Mouse (Mus musculus) lung, postnatal 10 days (tissue): ENCODE results near the gene Gm34302.
"Not testable (repeated sequence)": the region's sequence is repeated elsewhere in the genome, so short reads cannot be mapped to it uniquely, and the experiment has no call there.

Source experiments
- DNase-seq: peaks from one replicate; pipeline ENCODE4 v3.0.0; 2021

Gm34302 gene

DNA sequence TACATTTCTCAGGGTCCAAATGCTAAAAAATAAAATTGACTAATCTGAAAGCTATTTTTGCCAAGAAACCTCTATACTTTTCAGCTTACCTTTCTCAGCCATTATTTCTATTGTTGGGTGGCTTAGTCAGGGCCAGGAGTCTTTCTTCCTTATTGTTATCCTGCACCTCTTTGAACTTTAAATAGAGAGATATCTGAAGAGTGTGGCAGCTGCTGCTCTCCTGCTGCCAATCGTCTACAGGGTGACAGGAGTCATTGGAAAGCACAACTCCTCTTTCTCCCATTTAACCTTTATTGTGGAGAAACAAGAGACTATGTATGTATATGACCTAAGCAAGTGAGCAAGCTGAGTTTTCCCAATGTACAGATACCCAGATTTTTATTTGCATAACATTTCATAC is at the start of gene Gm34302:
TSS of gene Gm34302 (minus strand) at position 154 of the 400 bp plus-strand sequence.
- DNase-seq, result no peak

DNA sequence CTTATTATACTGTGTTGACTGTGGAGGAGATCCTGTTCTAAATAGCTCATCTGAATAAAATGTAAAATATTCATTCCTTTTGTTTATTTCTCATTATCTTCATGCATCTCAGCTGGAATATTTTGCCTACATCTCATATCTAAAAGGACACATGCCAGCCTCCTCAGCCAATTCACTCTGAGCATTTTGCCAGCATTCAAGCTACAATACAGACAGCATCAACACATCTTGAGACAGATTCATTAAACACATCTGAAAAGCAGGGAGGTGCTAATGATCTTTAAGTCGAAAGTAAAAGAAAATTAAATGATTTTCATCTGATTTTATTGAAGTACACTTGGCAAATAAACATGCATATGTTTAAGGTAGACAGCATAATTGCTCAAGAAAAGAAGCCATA is 48.2 kb upstream of the Gm34302 start:
- DNase-seq, result no peak

DNA sequence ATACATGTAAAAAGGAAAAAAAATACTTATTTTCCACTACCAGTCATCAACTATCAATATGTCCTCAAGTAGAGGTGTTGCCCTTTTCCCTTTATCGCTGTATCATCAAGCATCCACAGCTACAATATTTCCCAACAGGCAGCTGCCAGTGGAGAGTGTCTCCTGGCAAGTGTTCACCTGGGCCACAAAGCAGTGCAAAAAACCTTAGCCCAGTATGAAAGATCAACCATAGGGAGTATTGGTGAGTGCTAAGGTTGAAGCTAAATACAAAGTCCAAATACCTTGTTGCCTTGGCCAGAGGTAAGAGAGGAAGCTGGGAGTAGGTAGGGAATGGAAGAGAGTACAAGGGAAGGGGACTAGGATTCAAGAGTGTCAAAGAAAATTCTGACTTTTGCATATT is 34.0 kb upstream of the Gm34302 start:
- no peak for DNase-seq

DNA sequence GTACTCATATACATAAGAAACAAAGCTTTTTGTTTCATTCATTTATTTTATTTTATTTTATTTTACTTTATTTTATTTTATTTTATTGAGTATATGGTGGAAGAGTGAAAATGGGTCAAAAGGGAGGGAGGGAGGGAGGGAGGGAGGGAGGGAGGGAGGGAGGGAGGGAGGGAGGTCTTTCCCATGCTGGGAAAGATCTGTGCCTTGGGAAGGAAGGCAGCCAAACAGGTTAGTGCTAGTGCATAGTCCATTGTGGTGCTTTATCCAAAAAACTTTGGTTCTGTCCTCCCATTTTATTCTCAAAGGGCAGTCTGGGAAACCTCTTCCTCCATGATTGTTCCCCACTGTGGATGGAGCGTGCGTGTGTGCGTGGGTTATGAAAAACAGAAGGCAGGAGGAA is 32.6 kb upstream of the Gm34302 start:
- DNase-seq, result not testable (repeated sequence)

DNA sequence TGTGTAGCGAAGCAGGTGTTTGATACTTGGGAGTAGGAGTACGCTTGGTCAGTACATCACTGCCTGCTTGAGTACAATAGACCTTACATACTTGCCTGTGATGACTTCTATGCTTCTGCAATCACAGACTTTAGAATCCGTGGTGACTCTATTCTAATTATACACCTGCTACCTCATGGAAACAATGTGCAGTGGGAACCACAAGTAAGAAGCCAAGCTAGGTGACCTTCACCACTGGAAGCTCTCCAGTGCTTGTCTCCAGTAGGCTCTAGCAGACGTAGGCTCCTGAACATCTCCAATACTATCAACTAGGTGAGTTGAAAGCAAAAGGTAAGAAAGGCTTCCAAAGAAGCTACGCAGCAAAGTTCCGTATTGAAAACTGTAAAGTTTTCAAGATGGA is 27.6 kb upstream of the Gm34302 start:
- DNase-seq, result no peak

DNA sequence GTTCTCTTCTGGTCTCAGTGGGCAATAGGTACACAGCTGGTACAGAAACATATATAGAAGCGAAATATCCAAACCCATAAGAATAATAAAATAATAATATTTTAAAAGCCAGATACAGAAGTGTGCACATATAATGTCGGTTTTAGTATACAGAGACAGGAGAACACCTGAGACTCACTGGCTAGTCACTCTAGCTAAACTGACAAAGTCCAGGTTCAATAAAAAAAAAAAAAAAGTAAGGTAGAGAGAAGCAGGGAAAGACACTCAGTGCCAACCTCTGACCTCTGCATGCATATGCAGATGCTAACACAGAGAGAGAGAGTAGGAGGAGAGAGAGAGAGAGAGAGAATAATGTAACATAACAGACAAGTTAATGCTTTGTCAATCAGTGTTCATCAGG is 25.8 kb upstream of the Gm34302 start:
- no peak for DNase-seq

DNA sequence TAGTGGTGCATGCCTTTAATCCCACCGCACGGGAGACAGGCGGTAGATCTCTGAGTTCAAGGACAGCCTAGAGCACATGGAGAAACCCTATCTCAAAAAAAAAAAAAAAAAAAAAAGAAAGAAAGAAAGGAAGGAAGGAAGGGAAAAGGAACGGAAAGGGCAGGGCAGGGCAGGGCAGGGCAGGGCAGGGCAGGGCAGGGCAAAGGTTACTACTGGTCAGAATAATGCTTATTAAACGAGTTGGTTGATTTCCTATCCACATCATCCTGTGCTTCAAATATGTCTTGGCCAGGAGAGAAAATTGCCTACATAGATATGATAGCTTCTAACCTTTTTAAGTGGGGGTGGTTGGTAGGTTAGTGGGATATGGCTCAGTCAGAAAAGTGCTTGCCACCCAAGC is 25.2 kb upstream of the Gm34302 start:
- DNase-seq, result no peak

DNA sequence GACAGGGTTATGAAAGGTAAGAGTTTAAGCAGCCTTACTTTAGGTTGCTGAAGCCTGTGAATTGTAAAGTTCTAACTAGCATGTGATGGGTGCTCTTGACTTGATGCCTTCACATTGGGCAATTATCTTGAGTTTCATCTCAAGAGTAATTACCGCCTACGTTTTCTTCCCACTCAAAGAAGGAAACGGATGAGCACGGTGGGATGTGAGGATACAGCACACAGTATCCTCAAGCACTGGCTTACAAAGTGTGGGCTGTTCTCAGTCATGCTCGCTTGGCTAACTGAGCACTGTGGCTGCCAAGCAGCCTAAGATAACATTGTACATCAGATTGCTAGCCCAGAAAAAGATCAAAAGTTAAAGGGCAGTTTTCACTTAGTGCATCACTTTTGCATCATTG is 20.8 kb upstream of the Gm34302 start:
- no peak for DNase-seq

DNA sequence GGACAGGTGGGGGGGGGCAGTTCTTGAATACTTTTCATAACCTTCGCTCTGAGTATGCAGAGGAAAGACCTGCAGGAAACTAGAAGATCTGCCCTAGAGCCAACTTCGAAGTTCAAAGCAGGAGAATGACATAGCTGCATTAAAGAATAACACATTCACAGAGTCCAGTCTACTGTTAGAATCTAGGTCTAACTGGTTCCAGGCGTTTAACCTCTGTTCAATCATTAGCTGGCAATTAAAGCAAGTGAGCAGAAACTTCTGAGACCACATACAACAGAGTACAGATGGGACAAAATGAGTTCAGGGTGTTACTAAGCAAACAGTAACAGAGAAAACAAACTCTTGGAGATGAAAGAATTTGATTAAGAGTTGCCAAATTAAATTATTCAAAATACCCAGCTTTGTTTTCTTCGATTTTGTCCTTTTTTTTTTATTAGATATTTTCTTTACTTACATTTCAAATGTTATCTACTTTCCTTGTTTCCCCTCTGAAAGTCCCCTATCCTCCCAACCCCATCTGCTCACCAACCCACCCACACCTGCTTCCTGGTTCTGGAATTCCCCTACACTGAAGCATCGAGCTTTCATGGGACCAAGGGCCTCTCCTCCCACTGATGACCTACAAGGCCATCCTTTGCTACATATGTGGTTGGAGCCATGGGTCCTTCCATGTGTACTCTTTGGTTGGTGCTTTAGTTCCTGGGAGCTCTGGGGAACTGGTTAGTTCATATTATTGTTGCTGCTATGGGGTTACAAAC is 11.1 kb upstream of the Gm34302 start:
- no peak for DNase-seq

DNA sequence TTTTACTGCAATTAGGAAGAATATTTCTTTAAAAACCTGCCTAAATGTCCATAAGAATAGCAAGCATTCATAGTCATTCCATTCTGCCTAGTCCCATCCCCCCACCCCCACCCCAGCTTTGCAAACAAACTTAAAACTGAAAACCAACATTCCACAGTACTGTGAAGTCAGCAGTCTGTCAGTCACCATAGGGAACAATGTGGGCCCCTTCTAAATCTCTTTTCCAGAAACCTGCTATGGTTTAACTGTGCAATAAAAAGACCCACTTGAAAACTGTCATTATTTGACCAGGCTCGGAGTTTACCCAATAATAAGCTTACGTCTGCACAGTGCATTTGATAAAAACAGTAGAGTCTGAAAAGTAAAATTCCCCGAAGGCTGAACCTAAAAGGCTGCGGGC is 9.9 kb upstream of the Gm34302 start:
- DNase-seq, result no peak

DNA sequence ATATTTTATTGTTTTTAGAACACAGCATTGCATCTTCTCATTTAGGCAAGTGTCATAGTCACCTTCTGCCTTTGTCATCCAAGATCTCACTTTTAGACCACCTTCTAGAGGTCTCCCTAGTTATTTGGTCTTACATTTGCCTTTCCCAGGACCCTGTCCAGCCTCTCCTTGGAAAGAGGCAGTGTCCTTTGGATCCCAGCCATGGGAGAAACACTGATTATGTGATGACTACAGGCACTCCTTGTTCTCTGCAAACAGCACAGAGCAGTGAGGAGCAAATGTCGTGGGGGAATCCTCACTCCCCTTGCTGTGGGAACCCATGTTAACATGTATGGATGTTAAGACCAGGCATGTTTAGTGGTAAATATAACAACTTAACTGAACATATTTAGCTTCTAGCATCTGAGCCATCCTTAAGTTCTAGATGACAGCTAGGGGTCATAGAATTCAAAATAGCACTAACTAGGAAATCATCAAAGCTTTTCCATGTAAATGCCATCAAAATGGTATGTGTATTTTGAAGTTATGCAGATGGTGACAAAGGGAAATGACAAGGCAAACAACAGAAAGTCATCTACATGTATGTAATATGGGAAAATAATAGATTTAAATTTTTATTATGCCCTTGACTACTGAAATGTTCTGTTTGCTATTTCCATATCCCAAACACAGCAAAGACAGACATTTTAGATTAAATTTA is 43.1 kb downstream of the Gm34302 start:
- peak; percentile 54 for DNase-seq

DNA sequence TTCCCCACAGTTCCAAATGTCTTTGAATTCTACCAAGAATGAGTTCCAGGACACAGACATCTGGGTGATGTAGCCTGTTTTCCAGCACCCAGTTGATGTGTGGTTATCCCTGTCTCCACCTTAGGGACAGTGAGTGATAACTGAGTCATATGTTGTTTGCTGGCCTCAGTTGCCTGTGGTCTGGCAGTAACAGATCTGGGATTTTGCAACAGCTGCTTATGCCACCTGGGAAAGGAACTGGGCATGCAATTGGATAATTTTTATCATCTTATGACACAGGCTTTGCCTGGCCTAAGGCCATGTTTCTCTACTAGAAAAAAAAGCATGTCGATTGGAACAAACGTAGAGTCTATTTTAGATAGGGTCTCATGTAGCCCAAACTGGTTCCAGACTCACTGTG is 43.9 kb downstream of the Gm34302 start:
- no peak for DNase-seq

DNA sequence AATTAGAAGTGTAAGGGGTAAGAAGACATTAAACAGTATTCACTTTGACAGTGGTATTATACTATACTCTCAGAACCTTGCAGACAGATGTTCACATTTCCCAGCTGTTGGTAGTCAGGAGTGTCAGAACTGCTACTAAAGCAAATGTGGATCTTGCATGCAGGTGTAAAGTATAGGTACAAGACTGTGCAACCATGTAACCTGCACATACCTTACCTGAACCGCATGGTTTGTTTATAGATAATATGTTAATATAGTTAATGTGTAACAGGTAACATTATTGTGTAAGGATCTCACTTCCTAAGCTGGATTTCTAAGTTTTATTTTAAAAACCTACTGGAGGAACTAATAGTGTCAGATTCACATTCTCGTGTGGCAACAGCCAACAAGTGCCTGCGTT is 44.8 kb downstream of the Gm34302 start:
- DNase-seq, result no peak
